Mouse (Mus musculus) urinary bladder, adult 2 months (tissue): ENCODE measurements around the gene Abl2. TPM values are rescaled to one million over a fixed set of nuclear protein-coding genes. Genes with fewer than 3 reads are reported as not detected.
"Not testable (repeated sequence)": the region's sequence is repeated elsewhere in the genome, so short reads cannot be mapped to it uniquely, and the experiment has no call there.

Experiments
- DNase-seq: peaks from one replicate; pipeline ENCODE4 v3.0.0; 2022; ENCODE audit warnings: low spot score
- polyA plus RNA-seq: library from polyadenylated mRNA; depleted of rRNA; stranded (reverse); fragments of >200 nt; gene quantifications from 2 replicates; pipeline ENCODE4 v1.2.3, GENCODE M21; 2012

Gene Abl2
- polyA plus RNA-seq, 1 experiment = 7.0 TPM

DNA sequence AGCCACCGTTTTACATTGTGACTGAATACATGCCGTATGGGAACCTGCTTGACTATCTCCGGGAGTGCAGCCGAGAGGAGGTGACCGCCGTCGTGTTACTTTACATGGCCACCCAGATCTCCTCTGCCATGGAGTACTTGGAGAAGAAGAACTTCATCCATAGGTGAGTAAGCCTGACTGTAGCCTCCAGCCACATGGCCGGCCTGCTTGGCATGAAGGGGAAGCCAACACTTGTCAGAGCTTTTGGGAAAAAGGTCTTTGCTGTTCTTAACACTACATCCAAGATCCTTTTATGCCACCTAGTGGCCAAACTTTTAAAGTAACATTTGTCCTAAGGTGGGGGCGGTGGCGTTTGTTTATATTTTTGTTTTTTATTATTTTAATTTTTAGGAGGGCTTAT, 74.5 kb downstream of the Abl2 start:
- no peak for DNase-seq

DNA sequence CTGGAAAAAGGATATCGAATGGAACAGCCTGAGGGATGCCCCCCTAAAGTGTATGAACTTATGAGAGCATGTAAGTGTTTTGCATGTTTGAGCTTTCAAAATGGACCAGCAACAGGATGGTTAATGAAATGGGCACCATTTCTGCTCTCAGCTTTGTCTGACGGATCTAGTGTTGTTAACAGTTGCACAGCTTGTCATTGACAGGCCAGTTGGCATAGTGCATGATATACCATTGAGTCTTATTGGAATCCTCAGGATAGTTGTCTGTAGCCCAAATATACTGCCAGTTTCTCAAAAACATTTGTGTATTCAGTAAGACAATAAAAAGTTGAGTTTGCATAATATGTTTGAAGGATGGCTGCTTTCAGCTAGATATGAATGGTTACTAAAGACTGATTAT, 76.6 kb downstream of the Abl2 start:
- DNase-seq = no peak

DNA sequence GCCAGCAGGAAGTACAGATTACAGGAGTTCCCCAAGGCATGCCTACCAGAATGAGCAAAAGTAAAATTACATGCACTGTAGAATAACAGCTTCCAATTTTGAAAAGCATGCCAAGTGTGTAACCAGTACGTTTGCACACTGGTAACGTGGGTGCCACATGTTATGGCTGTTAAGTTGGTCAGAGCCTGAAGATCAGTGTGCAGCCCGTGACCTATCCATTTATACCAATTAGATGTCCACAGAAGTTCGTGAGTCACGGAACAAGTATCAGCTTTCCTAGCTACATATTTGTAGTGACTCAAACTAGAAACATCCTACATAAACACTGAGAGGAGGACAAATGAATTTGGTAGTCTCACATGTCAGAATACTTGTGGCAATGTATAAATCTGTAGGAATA, 80.9 kb downstream of the Abl2 start:
- DNase-seq = no peak

- DNase-seq = no peak
Measured at GRCm38 (mm10) chr1:156640577-156640976, 82.0 kb downstream of the Abl2 start.

DNA sequence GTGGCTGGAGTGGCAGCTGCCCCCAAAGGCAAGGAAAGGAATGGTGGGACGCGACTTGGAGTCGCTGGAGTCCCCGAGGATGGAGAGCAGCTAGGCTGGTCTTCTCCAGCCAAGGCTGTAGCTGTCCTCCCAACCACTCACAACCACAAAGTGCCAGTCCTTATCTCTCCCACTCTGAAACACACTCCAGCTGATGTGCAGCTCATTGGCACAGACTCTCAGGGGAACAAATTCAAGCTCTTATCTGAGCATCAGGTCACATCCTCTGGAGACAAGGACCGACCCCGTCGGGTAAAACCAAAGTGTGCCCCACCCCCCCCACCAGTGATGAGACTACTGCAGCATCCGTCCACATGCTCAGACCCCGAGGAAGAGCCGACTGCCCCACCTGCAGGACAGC, 83.2 kb downstream of the Abl2 start:
- DNase-seq = no peak

- no peak for DNase-seq
Measured at GRCm38 (mm10) chr1:156642813-156643212, 84.2 kb downstream of the Abl2 start.

DNA sequence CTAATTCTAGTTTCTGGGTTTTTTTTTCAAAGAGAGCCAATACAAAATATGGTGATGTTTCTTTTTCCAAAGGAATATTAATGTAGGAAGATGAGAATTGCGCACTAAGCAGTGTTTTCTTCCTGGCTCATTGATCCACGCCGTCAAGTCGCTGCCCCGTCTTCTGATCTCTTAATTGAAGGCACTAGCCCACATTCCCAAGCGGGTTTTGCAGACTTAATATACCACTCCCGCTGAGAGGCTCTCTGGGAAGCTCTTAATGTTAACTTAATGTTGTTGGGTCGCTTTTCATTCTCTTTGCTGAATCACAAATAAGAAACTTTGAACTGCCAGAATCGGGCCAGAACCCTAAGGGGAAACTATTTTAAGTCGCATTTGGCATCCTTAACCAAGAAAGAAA, 85.5 kb downstream of the Abl2 start:
- DNase-seq = no peak

DNA sequence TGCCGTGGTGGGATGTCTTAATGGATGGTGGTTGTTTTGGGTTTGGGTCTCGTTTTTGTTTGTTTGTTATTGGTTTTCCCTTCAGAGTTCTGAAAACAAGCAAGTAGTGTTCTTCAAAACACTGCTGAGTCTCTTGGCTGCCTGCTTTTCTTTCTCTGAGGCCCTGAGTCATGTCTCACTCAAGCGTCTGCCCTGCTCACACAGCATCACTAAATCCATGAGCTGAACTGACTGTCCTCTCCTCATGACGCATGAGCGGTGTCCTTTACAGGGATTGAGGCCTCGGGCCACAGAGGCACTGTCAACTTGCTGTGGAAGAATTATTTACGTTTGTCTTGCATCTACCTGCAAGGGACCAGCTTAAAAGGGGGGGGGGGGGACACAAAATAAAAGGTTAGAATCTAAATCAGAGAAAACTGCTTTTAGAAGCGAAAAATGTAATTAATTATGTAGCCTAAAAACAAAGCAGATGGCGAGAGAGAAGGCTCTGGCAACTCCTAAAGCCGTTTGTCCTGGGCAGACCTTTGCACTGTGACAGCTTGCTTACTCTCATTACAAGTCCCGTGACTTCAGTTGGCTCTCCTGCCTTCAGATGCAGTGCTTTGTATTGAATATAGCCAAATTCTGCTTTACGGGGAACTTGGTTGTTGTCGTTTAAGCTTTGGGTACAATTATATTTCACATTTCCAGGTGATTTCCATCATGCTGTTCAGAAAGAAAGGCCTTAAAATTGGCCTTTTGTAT, 86.4 kb downstream of the Abl2 start:
- DNase-seq = no peak

- no peak for DNase-seq
Measured at GRCm38 (mm10) chr1:156645971-156646370, 87.4 kb downstream of the Abl2 start.

DNA sequence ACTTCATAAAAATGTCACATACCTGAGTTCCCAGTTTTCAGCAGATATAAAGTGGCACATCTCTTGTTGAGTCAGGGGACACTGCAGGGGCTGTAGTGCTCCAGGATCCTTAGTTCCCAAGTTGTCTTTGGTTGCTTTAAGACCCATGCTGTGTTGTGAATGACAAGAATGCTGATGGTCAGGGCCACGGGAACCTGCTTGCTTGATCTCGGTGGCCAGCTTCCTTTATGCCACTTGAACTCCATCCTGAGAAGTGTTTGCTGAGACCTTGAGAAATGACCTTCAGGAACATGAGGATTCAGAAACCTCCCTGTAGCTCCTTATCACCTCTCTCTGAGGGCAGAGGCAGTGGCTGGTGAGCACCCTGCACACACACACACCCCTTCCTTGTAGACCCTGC, 90.1 kb downstream of the Abl2 start:
- no peak for DNase-seq

- DNase-seq = no peak
Measured at GRCm38 (mm10) chr1:156650631-156651030, 92.0 kb downstream of the Abl2 start.

DNA sequence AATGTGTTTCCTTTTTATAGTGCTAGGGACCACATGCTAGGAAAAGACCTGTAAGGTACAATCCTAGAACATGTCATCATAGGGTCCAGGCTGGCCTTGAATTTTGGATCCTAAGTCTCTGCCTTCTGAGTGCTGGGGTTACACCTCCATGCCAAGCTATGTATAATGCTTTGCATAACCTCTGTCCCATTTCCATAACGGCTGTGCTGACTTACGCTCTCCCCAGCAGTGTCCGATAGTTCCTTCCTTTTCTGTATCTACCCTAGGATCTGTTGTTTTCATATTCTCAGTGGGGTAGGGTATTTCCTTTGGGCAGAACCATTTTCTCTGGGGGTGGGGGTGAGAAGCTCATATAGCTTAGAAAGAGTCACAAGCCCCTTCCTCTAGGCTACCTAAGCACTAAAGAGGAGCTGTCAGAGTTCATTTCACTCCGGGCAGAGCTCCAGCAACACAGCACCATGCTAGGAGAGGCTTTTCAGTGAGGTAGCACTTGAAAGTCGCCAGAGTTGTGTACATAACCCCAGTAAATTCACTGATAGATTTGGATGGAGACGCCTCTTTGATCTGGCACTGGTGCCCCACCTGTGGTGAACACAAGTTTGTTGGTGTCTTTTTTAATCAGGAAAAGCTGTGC, 93.7 kb downstream of the Abl2 start:
- no peak for DNase-seq

DNA sequence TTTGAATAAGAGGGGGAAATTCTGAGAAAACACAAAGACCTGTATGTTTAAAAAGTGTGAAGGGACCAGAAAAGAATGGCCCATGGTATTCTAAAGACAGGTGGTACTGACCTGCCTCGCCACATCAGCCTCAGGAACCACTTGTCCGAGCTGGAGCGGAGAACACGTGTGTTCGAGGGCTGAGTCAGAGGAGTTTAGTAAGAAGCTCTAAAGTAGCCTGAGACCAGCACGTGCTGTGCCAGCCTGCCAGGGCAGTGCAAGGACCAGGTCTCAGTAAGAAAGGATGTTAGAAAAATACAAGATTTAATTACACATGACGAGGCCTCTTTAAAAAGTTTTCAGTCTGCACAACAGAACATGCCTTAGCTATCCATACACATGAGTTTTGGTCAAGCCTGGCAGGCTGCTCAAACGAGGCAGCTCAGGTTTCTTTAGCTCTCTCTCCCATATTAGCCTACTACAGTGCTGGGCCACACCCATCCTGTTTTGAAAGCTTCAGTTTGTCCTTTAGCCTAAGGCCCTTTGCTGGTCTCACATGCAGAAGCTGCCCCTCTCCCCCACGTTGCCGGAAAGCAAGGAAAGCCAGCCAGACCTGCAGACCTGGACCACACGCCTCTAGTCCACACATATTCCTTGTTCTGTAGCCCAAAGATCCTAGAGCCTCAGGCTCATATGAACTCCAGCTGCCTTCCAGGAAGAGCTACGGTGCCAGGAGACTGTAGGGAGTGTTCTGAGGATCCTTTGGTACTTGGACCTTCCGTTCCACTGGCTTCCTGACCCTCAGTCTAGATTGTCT, 96.3 kb downstream of the Abl2 start:
- DNase-seq = no peak

GRCm38 (mm10) chr1:156657523-156657922, 98.9 kb downstream of the Abl2 start:
- DNase-seq = no peak

DNA sequence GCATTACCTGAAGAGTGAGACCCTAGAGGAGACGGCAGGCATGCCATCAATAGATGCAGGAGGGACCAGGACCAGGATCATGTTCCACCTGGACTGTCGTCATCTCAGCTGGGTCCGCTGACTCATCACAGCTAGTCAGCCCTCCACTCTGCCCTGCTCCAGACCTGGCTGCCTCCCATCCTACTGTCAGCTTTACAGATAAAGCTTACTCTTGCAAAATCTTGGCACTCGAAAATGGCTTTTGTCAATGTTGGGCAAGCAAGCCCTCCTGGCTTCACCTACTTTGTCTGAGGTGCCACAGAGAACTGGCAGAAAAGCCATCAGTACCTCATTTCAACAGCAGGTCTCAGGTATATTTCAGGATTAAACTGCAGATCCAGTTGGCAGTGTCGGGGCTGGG, 100.1 kb downstream of the Abl2 start:
- DNase-seq = no peak

- DNase-seq = no peak
Measured at GRCm38 (mm10) chr1:156659906-156660659, 101.5 kb downstream of the Abl2 start.

DNA sequence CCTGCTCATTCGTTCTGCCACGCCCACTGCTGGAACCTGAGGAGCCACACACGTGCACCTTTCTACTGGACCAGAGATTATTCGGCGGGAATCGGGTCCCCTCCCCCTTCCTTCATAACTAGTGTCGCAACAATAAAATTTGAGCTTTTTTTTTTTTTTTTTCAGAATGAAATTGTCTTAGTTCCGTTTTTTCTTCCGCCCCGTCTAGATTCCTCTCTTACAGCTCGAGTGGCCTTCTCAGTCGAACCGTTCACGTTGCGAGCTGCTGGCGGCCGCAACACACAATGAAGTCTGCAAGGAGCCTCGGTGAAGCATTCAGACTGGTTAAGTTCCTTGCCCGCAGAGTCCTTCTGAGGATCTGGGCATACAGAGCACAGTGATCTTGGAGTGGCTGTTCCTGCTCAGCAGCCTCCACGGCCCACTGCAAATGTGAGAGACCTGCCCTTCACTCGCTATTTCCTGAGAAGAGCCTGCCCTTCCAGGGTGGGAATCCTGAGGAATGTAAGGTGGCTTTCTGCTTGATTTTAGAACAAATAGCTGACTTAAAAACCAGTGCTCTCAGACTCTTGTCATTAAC, 102.2 kb downstream of the Abl2 start:
- DNase-seq = not testable (repeated sequence)

- no peak for DNase-seq
Measured at GRCm38 (mm10) chr1:156665777-156666176, 107.2 kb downstream of the Abl2 start.

DNA sequence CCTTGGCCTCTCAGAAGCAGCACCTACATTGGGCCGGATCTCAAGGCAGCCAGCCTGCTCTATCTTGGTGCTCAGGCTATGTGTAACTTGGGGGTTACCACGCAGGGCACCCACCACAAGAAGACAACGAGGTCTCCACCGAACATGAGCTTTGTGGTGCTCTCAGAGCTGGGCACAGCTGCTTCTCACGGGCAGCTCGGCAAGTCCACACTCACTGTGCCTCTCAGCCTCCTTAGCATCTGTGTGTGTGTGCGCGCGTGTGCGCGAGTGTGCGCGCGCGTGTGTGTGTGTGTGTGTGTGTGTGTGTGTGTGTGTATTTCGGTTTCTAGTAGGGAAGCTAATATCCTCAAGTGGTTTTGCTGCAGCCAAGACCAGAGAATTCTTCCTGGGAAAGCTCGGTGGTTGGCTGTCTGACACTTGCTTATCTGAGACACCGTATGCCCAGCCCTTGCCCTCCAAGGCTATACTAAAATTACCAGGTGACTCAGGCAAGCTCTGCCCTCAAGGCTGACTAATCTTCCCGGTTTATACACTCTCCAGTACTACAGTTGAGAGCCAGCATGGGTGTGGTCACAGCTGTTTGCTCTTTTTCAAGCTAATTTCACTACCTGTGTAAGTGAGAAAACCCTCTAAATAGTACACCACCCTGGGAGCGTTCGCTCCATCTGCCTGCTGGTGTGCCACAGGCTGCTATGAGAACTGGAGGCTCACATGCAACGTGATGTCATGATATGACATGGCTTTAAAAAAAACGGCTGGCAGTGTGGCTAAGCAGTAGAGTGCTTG, 108.7 kb downstream of the Abl2 start:
- DNase-seq = no peak

GRCm38 (mm10) chr1:156668602-156669001, 110.0 kb downstream of the Abl2 start:
- DNase-seq = no peak
